Mouse (Mus musculus): ENCODE data around the gene Ly6g6d.

Gene Ly6g6d

GRCm38 (mm10) chr17:35100196-35100765 lies 22.4 kb upstream of the Ly6g6d start:
- no peak for DNase-seq (ENCODE audit: low read depth, low spot score)

GRCm38 (mm10) chr17:35097164-35097655 lies 19.3 kb upstream of the Ly6g6d start:
- DNase-seq (ENCODE audit: low read depth, low spot score) = no peak

GRCm38 (mm10) chr17:35096597-35096996 lies 18.7 kb upstream of the Ly6g6d start:
- no peak for DNase-seq (ENCODE audit: low read depth, low spot score)

- DNase-seq (ENCODE audit: low read depth, low spot score) = no peak
Observed at GRCm38 (mm10) chr17:35094475-35095365, 16.9 kb upstream of the Ly6g6d start.

DNA sequence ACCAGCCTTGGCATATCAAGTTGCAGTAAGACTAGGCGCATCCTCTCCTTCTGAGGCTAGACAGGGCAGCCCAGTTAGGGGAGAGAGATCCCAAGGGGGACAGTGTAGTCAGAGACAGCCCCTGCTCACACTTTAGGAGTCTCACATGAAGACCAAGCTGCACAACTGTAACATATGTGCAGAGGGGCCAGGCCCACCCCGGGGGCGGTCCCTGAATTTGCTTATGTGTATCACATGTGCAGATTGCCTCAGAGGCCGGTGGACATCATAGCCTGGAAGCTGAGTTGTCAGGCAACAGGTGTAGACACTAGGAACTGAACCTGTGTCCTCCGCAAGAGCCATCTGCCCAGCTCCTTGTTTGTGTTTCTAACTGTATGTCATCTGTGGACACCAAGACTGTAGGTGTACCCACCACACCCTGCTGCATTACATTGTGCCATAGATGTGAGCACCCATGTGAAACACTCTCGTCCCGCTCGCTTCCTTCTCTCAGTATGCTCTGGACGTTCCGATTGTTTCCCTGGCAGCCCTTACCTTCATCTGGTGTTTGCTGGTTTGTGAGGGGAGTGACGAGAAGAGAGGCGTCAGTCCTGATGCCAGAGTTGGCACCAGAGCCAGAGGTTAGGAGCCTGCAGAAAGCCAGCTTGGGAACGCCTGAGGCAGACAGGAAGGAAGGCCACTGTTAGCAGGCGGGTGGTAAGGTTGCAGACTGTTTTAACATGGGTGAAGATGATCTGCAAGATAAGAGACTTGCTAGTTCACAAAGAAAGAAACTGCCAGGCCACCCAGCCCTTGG lies 14.7 kb upstream of the Ly6g6d start:
- no peak for DNase-seq (ENCODE audit: low read depth, low spot score)

GRCm38 (mm10) chr17:35090166-35090932 lies 12.5 kb upstream of the Ly6g6d start:
- peak; percentile 70 for DNase-seq (ENCODE audit: low read depth, low spot score)

GRCm38 (mm10) chr17:35088825-35089644 lies 11.2 kb upstream of the Ly6g6d start, which contains the start of gene Abhd16a:
Gene Abhd16a, plus strand, starts transcription at chr17:35089263.
- peak; percentile 92 for DNase-seq (ENCODE audit: low read depth, low spot score)

GRCm38 (mm10) chr17:35088151-35088550 lies 10.3 kb upstream of the Ly6g6d start:
- DNase-seq (ENCODE audit: low read depth, low spot score) = peak; percentile 65

GRCm38 (mm10) chr17:35085208-35085865 lies 7.5 kb upstream of the Ly6g6d start, which contains the start of gene Ly6g6f:
Gene Ly6g6f, minus strand, starts transcription at chr17:35085610.
- no peak for DNase-seq (ENCODE audit: low read depth, low spot score)

GRCm38 (mm10) chr17:35083929-35084497 lies 6.1 kb upstream of the Ly6g6d start:
- DNase-seq (ENCODE audit: low read depth, low spot score) = no peak

DNA sequence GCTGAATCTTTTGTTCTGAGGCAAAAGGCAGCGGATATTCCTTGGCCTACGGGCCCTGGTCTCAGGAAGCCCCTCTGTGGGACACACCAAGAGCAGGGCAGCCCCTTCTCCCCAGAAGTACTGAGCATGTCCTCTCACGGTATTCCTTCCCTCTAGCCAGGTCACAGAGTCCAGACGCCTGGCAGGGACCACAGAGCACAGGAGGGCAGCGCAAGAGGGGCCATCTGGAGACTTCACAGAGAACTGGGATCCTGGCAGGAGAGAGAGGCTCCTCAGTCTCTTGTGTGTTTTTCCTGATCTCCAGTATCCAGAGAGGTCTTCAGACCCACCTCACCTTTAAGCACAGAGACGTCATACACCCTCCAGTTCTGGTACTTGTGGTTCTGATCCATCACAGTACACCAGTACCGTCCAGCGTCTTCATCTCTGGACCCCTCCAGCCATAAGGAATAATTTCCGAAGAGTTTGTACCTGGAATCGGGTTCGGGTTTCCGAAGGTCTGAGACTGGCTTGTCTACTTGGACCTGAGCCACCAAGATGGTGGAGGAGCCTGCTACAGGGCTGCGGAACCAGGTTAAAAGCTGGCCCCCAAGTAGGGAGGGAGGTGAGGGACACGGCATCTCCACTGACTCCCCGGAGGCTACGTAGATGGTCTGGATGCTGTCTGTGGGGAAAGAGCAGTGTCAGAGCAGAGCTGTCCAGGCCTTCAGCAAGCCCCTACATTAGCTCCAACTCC lies 5.1 kb upstream of the Ly6g6d start:
- DNase-seq (ENCODE audit: low read depth, low spot score) = no peak

GRCm38 (mm10) chr17:35080710-35081109 lies 2.8 kb upstream of the Ly6g6d start:
- DNase-seq (ENCODE audit: low read depth, low spot score) = no peak

- no peak for DNase-seq (ENCODE audit: low read depth, low spot score)
Observed at GRCm38 (mm10) chr17:35080248-35080647, 2.4 kb upstream of the Ly6g6d start.

GRCm38 (mm10) chr17:35079778-35080177 lies 1.9 kb upstream of the Ly6g6d start:
- no peak for DNase-seq (ENCODE audit: low read depth, low spot score)

GRCm38 (mm10) chr17:35077285-35077684 lies 580 bp downstream of the Ly6g6d start:
- DNase-seq (ENCODE audit: low read depth, low spot score) = no peak

- no peak for DNase-seq (ENCODE audit: low read depth, low spot score)
Observed at GRCm38 (mm10) chr17:35076507-35077176, 1.2 kb downstream of the Ly6g6d start, which contains the start of gene Ly6g6e. Gene Ly6g6e, plus strand, starts transcription at chr17:35076902.

GRCm38 (mm10) chr17:35074097-35074496 lies 3.8 kb downstream of the Ly6g6d start:
- DNase-seq (ENCODE audit: low read depth, low spot score) = no peak

DNA sequence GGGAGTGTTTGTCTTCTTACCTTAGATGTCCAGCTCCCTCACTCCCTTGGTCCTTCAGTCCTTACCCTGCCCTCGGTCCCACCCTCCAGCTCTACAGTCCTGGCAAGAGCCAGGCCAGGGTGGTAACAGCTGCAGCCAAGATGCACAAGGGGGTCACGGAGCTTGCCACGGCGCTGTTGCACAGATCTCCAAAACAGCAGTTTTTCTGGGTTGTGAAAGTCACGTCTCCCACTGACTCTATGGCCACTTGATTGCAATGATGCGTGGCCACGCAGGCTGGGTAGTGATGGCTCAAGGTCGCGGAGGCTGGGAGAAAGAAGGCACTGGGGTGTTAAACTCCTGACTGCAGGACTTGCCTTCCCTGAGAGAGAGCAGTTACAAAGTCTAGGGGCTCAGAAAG lies 6.4 kb downstream of the Ly6g6d start:
- DNase-seq (ENCODE audit: low read depth, low spot score) = no peak

Data from 3T3-L1 (cell line).